ENCODE assay signal across 19 mouse cellular contexts in the genomic region with DNA sequence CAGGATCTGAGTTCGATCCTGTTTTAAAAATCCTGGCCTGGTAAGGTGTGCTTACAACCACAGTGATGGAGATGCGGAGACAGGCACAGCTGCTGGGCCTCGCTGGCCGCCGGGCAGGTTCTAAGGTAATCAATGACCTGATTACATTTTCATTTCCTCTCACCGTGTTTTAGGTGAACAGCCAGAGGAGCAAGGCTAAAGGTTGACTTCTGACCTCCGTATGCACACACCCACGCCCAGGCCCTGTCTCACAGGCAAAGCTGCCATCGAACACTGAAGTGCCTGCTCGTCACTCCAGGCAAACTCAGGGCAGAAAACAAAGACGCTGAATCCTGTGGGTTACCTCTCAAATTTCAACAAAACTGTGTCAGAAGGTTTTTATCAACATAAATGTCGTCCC.
DNase-seq lines count a peak whose midpoint lies in the region; ATAC-seq lines count a peak whose summit lies in the region.
"Had no signal": no experiment of that assay in that cellular context is flagged by ENCODE, and none has a peak within 500 bp of the region (broad histone marks: within the 10 kb centered on the region; RNA-seq: fewer than 3 reads in every experiment).

No protein-coding gene starts in this region.

- no peaks in the 10 kb centered on the region for H3K36me3 ChIP-seq in embryonic facial prominence, embryonic 10.5 days (replicated peaks)
- no peaks in the 10 kb centered on the region for H3K36me3 ChIP-seq in liver, embryonic 11.5 days (ENCODE audit: control insufficient read depth, insufficient read depth, low read length)
- H3K36me3 ChIP-seq in stomach, embryonic 15.5 days = no peaks in the 10 kb centered on the region
- H3K36me3 ChIP-seq in neural tube, embryonic 15.5 days = no peaks in the 10 kb centered on the region
- H3K36me3 ChIP-seq: embryonic facial prominence, embryonic 13.5 days had no signal

- H3K4me3 ChIP-seq in embryonic facial prominence, embryonic 10.5 days = no peak overlapping the region
- no peak overlapping the region for H3K4me3 ChIP-seq in liver, embryonic 11.5 days (ENCODE audit: low read depth, low read length)
- no peak overlapping the region for H3K4me3 ChIP-seq in stomach, embryonic 15.5 days (replicated peaks)
- H3K4me3 ChIP-seq in neural tube, embryonic 15.5 days (replicated peaks) = no peak overlapping the region
- H3K4me3 ChIP-seq: embryonic facial prominence, embryonic 13.5 days had no signal

- WGBS in embryonic facial prominence, embryonic 10.5 days = 56% methylated on average over 12 of the region's 12 CpGs
- 65% methylated on average over 12 of the region's 12 CpGs for WGBS in liver, embryonic 11.5 days
- WGBS in stomach, embryonic 15.5 days = 55% methylated on average over 12 of the region's 12 CpGs
- 79% methylated on average over 12 of the region's 12 CpGs for WGBS in neural tube, embryonic 15.5 days

- H3K4me1 ChIP-seq in embryonic facial prominence, embryonic 10.5 days = peaks cover 17% of the 10 kb centered on the region
- H3K4me1 ChIP-seq in liver, embryonic 11.5 days (replicated peaks; ENCODE audit: control insufficient read depth, insufficient read depth, low read length) = peaks cover 3% of the 10 kb centered on the region; the same call in 1 of the 2 replicates
- H3K4me1 ChIP-seq in stomach, embryonic 15.5 days = 0 out of 2 replicates have a peak, but pooled peaks cover 6% of the 10 kb centered on the region
- H3K4me1 ChIP-seq in neural tube, embryonic 15.5 days = no peaks in the 10 kb centered on the region; the same call in 1 of the 2 replicates

- H3K27ac ChIP-seq in embryonic facial prominence, embryonic 10.5 days (replicated peaks) = 0 out of 2 replicates have a peak overlapping the region, but pooled peaks have one; percentile 21
- no peak overlapping the region for H3K27ac ChIP-seq in liver, embryonic 11.5 days (ENCODE audit: low read depth, low read length)
- H3K27ac ChIP-seq in stomach, embryonic 15.5 days = no peak overlapping the region
- no peak overlapping the region for H3K27ac ChIP-seq in neural tube, embryonic 15.5 days (replicated peaks)
- H3K27ac ChIP-seq: embryonic facial prominence, embryonic 13.5 days had no signal

- no peaks in the 10 kb centered on the region for H3K9me3 ChIP-seq in embryonic facial prominence, embryonic 10.5 days
- H3K9me3 ChIP-seq in liver, embryonic 11.5 days (ENCODE audit: control insufficient read depth, low read length) = no peaks in the 10 kb centered on the region
- H3K9me3 ChIP-seq in stomach, embryonic 15.5 days = no peaks in the 10 kb centered on the region
- H3K9me3 ChIP-seq in neural tube, embryonic 15.5 days (replicated peaks) = no peaks in the 10 kb centered on the region
- H3K9me3 ChIP-seq: embryonic facial prominence, embryonic 13.5 days had no signal

- DNase-seq in ZHBTc4 (ENCODE audit: low read depth, low spot score) = peak; percentile 11
- DNase-seq in embryonic facial prominence, embryonic 10.5 days (ENCODE audit: low spot score) = no peak
- no peak for DNase-seq in liver, embryonic 11.5 days (ENCODE audit: low spot score)
- DNase-seq in thymus, postnatal 25 days = no peak
- DNase-seq in lung, postnatal 36 days = no peak
- DNase-seq: B cell, adult 2 months; cerebellum, adult 18-20 months; gastrocnemius, postnatal 25 days; kidney, adult 18-20 months; left cerebral cortex, postnatal 4 days; lung, adult 2 months; retina, postnatal 1 day; right cerebral cortex, postnatal 4 days; thymus, postnatal 14 days had no signal

- no peak overlapping the region for H3K4me2 ChIP-seq in liver, embryonic 11.5 days
- H3K4me2 ChIP-seq in stomach, embryonic 15.5 days = no peak overlapping the region
- no peak overlapping the region for H3K4me2 ChIP-seq in neural tube, embryonic 15.5 days
- H3K4me2 ChIP-seq: embryonic facial prominence, embryonic 13.5 days had no signal

- no peak overlapping the region for H3K9ac ChIP-seq in liver, embryonic 11.5 days (ENCODE audit: low read depth, low read length)
- H3K9ac ChIP-seq in stomach, embryonic 15.5 days = no peak overlapping the region
- H3K9ac ChIP-seq in neural tube, embryonic 15.5 days (replicated peaks) = no peak overlapping the region
- H3K9ac ChIP-seq: embryonic facial prominence, embryonic 13.5 days had no signal

- ATAC-seq in liver, embryonic 11.5 days (replicated peaks; ENCODE audit: low FRiP score) = peak; percentile 26; the same call in 1 of the 2 replicates
- 0 out of 2 replicates have a peak, but pooled peaks have one; percentile 11 for ATAC-seq in stomach, embryonic 15.5 days (ENCODE audit: insufficient read depth, low FRiP score, low read depth)
- ATAC-seq in neural tube, embryonic 15.5 days (ENCODE audit: low FRiP score) = no peak
- ATAC-seq: forebrain, embryonic 16.5 days; hindbrain, embryonic 16.5 days had no signal

- H3K27me3 ChIP-seq in embryonic facial prominence, embryonic 10.5 days (replicated peaks; ENCODE audit: low read depth, poor library complexity, severe bottlenecking) = peaks cover 7% of the 10 kb centered on the region; the same call in 1 of the 2 replicates
- H3K27me3 ChIP-seq in liver, embryonic 11.5 days (replicated peaks; ENCODE audit: control insufficient read depth, insufficient read depth, low read length) = no peaks in the 10 kb centered on the region
- H3K27me3 ChIP-seq in stomach, embryonic 15.5 days (replicated peaks) = no peaks in the 10 kb centered on the region
- H3K27me3 ChIP-seq in neural tube, embryonic 15.5 days (replicated peaks) = no peaks in the 10 kb centered on the region
- H3K27me3 ChIP-seq: embryonic facial prominence, embryonic 13.5 days had no signal
